Mouse (Mus musculus): ENCODE measurements around the gene Rad17. TPM values are rescaled to one million over a fixed set of nuclear protein-coding genes. Genes with fewer than 3 reads are reported as not detected.
A peak's percentile ranks its signal among the peaks of the same experiment; 100 is the strongest.

Rad17 gene
- 10 to 100 TPM in 1 of 2 experiments, 1 to 10 TPM in 1; 9.4 to 11.0 TPM for total RNA-seq (2021)
- long read RNA-seq, experiment 1, transcript Rad17-202 (17 exons, 2,392 nt), result major isoform, 7 of 11 reads
- long read RNA-seq, experiment 1, partial matches to known transcripts, result 2 of 11 reads
- long read RNA-seq, experiment 1, other reads (novel, unspliced or antisense), result 1 of 11 reads
- long read RNA-seq, experiment 2, transcript Rad17-202 (17 exons, 2,392 nt), result major isoform, 5 of 8 reads
- long read RNA-seq, experiment 2, partial matches to known transcripts, result 0 of 8 reads
- long read RNA-seq, experiment 2, other reads (novel, unspliced or antisense), result 3 of 8 reads

DNA sequence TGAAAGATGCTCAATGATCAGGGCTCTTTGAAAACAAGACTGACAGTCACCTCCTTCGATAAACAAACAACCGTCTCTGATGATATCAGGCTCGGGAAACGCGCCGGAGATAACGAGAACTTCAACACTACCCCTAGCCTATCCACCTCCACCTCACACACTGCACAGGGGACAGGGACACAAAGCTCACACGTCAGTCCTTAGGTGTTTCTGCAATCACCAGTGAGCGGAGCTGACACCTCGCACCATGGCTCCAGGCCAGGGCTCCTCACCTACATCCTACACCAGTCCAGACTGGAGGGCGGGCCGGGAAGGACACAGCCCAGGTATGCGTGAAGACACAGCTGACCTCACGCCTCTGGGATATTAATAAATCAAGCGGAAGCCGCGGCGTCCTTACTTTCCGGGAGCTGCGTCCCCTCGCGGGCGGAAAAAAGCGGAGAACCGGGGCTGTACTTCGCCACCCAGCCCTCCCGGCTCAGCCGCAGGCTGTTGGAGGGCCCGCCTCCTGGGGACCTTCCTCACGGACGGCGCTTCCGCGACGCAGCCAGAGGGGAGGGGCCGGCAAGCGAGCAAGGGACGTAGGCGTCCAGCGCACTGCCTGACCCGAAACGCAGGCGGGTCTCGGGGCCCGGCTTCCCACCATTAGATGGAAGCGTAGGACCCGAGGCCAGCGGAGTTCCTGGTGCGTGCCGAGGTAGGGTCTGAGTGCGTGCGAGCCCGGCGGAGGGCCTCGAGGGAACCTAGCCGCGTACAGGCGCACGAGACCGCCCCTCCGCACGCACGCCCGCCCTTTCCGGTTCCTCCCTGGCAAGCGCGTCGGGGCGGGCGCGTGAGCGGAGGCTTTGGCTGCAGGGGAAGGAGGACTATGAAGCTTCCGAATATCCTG is at the start of gene Rad17, which contains the start of gene Ak6:
Rad17 (minus strand) TSS at position 502 of the 889 bp plus-strand sequence.
Ak6 (plus strand) TSS at position 430 of the 889 bp plus-strand sequence.
- peak; percentile 92 for DNase-seq

DNA sequence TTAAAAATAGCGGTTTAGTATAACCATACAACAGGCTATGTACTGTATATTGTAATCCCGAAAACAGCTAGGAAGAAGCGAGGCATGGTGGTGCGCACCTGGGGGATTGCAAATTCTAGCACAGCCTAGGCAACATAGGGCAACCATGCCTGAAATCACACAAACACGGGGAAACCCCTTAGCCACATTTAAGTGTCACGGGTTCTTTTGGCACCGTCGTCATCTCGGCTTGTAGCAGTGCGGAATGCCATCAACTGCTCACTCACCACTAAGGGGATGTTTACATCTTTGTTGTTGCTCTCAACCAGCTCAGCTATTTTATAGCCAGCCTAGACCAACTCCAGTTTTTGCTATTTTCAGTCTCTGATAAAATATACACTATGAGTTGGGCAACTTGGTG is 48.0 kb upstream of the Rad17 start:
- no peak for DNase-seq

GRCm38 (mm10) chr13:100697541-100697940 is 46.7 kb upstream of the Rad17 start:
- DNase-seq, result no peak

- DNase-seq, result no peak
These were observed 36.7 kb upstream of the Rad17 start for GRCm38 (mm10) chr13:100687513-100687912.

DNA sequence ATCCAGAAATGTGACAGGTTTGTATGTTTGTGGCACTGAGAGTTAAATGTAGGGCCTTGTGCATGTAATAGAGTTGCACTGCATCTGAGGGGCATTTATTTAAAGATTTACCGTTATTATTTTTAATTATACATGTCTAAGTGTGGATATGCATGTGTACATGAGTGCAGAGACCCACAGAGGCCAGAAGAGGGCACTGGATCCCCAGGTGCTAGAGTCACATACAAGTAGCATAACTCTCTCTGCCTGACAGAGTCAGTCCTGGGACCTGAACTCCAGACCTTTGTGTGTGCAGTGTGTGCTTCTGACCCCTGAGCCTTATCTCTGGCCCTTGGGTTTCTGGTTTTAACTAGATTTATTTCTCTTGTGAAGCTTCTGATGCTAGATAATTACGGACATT is 33.5 kb upstream of the Rad17 start:
- DNase-seq, result no peak

- no peak for DNase-seq
These were observed 32.0 kb upstream of the Rad17 start for GRCm38 (mm10) chr13:100682837-100683236.

DNA sequence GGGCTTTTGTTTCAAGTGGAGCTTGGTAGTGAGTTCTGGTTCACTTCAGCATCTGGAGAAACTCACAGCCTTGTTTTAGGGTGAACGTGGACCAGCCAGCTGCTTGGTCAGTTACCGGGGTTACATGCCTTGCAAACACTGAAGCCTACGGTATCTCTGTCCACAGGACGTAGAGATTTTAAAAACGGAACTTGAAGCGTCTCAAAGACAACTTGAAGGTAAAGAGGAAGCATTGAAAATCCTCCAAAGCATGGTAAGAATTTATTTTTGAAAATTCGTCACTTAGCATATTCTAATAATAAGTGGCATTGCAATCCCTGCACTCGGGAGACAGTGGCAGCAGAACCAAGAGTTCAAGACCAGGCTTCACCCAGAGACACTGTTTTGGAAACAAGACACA is 30.8 kb upstream of the Rad17 start:
- no peak for DNase-seq

DNA sequence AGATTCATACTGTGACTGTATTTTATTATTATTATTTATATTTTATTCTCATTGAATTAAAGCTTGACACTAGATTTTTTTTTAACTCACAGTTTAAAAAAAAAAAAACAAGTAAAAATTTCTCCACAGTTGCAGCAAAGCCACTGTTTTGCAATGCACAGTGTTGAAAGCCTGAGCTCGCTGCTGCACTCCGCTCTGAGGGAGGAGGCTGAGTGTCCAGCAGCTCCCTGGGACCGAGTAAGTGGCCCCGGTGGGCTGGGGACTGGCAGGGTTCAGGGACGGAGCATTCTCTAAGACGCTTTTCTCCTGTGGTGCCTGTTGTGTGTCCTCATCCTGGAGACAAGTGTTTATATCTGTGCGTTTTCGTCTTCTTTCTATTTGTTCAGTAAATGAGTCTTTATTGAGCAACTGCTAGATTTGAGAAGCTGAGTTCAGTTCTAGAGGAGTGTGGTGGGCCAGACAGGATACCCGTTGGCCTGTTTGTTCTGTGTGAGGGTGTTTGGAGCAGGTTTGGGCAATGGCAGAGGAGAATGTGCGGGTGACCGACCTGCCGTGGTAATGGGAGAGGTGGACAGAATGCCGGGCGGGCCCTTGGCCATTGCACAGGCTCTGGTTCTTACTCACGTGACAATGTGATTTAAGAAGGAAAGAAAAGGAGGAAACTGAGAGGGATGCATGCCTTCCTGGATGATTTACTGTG is 25.2 kb upstream of the Rad17 start:
- no peak for DNase-seq

GRCm38 (mm10) chr13:100670181-100670741 is 19.4 kb upstream of the Rad17 start:
- no peak for DNase-seq

DNA sequence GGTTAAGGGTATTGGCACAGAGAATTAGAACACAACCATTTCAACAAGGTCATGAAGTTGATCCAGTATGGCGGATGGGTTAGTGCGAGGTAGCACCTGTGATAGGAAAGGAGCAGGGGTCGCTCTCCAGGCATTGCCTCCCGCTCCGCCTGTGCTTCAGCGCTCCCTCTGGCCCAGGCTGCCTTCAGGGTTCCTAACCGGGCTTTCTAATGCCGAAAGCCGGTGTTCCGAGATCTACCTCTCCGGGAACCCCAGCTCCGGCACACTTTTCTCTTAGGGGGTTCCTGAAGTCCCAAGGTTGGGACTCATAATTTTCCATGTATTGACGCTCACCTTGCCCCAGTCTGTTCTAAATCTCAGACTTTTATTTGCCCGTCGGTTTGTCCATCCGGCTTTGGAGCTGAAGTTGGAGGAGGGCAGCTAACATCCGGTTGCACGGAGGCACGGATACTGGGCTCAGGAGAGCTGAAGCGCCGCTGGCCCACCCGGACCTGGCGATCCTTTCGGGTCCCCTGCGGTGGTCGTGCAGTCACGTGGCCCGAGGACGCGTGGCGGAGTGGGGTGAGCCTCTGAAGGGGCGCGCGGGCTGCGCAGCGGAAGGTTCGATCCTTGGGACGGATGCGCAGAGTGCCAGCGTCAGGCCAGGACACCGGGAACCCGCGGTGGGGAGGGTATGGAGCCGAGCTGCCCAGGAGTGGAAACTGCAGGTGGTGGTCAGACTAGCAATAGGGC is 18.6 kb upstream of the Rad17 start, which contains the start of gene Ccdc125:
Ccdc125 (plus strand) TSS at position 427 of the 732 bp plus-strand sequence.
- DNase-seq, result peak; percentile 17

DNA sequence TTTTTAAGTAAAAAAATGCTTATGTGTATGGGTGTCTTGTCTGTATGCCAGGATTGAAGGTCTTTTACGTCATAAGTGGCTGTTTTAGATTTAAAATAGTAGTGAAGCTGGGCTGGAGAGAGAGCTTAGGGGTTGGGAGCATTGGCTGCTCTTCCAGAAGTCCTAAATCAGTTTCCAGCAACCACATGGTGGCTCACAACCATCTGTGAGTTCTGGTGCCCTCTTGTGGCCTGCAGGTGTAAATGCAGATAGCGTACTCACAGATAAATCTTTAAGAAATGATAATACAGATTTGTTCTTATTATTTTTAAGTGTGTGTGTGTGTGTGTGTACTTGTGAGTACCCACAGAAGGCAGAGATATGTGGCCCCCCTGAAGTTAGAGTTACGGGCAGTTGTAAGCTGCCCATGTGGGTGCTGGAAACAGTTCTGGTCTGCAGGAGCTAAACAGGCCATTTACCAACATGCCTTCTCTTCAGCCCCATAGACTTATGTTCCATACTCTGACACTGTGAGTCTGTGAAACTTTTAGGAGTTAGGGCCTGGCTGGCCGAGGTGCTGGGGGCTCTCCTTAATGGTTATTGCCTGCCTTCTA is 9.1 kb upstream of the Rad17 start:
- no peak for DNase-seq

DNA sequence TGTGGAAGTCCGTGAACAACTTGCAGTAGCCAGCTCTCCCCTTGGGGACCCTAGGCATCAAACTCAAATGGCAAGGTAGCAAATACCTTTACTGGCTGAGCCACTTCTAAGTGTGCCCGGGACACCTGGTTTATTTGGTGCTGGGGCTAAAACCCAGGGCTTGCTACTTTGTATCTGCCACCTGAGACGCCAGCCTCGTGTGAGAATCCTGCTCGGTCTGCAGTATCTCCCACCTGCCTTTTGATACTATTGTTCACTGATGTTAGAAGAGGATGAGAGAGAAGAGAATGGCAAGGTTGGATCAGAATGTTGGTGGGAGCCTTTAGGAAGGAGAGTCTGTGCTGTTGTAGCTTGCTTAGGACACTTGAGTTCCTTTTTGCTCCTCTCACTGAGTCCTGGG is 7.2 kb upstream of the Rad17 start:
- no peak for DNase-seq

DNA sequence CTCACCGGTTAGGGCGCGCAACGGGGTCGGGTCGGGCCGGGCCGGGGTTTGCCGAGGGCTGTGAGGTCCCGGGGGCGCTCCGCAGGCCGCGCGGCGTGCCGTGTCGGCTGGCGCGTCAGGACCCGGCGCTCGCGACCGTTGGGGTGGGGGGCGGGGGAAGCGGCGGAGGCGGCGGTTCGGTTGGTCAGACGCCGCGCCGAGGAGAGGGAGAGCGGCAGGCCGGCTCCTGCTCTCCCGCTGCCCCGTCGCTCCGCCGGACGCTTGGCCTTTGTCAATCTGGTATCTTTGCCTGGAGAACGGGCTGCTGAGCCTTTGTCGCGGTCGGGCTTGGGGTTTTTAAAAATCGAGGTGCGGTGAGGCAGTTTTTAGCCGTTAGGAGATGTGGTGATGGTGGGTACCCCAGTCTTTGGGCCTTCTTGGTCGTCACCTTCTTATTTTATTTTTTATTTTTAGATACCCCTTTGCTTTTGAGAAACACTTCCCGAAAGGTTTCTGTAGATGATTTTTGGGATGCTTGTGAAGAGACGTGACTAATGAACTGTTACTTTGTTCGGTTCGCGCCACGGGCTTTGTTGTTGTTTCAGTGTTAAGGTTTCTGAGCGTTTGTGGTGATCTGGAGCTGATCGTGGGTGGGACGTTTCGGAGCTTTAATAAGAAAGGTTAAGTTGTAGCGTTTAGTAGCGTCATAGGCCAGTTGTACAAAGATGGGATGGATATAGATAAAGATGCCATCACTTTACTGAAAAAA is 762 bp upstream of the Rad17 start, which contains the start of gene Taf9:
Taf9 (plus strand) TSS at position 141 of the 748 bp plus-strand sequence.
- DNase-seq, result no peak

GRCm38 (mm10) chr13:100648223-100648622 is 2.6 kb downstream of the Rad17 start:
- DNase-seq, result no peak

DNA sequence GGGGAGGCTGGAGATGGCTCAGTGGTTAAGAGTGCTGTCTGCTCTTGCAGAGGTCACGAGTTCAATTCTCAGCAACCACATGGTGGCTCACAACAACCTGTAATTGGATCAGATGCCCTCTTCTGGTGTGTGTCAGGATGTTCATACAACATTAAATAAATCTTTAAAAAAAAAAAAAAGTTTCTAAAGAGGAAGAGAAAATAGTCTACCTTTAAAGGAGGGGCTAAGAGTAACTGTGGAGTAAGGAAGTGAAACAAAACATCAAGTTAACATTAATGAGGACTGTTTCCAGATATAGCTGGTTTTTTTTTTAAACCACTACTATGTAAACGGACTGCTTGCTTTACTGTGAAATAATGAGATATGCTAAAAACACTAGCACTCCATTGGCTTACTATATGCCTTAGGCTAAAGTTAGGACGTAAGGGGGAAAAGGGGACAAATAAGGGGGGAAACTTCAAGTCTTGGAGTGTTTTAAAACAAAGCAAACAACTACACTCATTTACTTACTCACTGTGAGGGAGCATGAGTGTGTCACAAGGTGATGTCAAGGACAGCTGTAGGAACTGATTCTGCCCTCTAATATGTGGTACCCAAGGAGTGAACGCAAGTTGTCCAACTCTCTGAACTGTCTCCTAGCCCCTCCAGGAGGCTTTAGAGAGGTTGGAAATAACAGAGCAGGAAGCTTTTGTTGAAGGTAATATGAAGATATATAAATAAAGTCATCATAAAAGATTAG is 8.2 kb downstream of the Rad17 start:
- DNase-seq, result no peak

DNA sequence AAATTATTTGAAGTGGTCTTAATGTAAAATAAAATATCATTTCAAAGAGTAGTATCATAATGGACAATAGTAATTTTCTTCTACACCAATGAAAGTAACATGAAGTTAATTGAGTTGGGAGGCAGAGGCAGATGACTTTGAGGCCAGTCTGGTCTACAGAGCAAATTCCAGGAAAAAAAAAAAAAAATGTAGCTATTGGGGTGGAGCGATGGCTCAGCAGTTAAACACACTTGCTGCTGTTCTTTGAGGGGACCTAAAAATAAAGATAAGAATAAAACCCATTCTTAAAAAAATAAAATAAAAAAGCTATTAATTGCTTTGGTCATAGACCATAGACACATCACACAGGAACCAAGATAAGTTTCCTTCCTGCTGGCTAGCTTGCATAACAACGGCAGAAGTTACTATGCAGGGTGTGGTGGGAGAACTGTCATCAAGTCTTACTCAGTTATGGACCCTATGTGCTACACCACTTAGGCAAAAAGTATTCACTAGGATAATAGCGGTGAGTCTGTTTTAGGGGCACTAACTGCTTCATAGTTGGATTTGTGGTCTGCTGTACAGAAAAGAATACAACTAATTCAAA is 16.7 kb downstream of the Rad17 start:
- no peak for DNase-seq

DNA sequence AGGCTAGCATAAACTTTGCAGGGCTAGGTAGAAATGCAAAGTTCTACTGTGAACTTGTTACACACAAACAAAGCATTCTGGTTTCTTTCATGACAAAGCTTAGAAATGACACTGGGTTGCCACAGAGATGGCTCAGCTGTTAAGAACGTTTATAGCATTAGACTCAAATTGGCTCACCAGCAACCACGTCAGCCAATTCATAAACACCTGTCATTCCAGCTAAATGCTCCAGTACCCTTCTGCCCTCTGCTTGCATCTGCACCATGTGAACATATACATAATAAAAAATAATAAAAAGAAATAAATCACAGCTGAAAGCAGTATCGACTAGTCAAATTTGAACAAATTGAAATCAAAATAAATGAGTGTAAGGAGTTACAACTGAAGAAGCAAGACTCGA is 28.6 kb downstream of the Rad17 start:
- DNase-seq, result no peak

GRCm38 (mm10) chr13:100617583-100617982 is 33.3 kb downstream of the Rad17 start:
- DNase-seq, result no peak

All from gastrocnemius, postnatal 25 days (tissue).